Mouse (Mus musculus): Measurements from ENCODE around the gene Slc22a2. TPM values are rescaled to one million over a fixed set of nuclear protein-coding genes. Genes with fewer than 3 reads are reported as not detected.
"Not testable (repeated sequence)": the region's sequence is repeated elsewhere in the genome, so short reads cannot be mapped to it uniquely, and the experiment has no call there.

Slc22a2 gene
- not detected in 2 replicates for polyA plus RNA-seq (2016; fragmentation: Nextera tagmentation; extraction: Ambion mirVana)

DNA sequence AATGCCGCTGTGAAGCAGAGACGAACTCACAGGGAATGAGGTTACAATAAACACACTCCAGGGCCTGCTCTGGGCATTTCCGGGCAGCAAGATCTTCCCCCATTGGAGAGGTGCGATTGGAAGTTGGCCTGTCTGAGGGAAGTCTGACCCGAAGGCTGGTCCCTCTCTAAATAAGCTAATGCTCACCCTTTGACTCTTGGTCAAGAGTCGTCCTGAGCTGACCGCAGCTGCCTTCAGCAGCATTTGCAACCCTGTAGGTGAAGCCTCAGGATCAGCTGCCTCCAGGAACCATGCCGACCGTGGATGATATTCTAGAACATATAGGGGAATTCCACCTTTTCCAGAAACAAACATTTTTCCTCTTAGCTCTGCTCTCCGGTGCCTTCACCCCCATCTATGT lies at the start of gene Slc22a2:
Gene Slc22a2, plus strand, starts transcription at position 142 of the 400 bp plus-strand sequence.
- no peak for ATAC-seq (ENCODE audit: low FRiP score)
- H3K4me1 ChIP-seq: 0 out of 2 replicates have a peak, but pooled peaks cover 3% of the 10 kb centered on the region
- H3K4me2 ChIP-seq: no peak within 1 kb of the TSS
- no peaks in the 10 kb centered on the region for H3K36me3 ChIP-seq (replicated peaks)
- no peak within 1 kb of the TSS for H3K4me3 ChIP-seq (replicated peaks)
- H3K9ac ChIP-seq: no peak within 1 kb of the TSS
- H3K27me3 ChIP-seq: 0 out of 2 replicates have a peak, but pooled peaks cover 3% of the 10 kb centered on the region
- H3K27ac ChIP-seq: no peak within 1 kb of the TSS
- H3K9me3 ChIP-seq: no peaks in the 10 kb centered on the region
- whole genome bisulfite sequencing: 82% methylated on average over 10 of the region's 10 CpGs

GRCm38 (mm10) chr17:12534353-12535145 lies 49.4 kb upstream of the Slc22a2 start:
- WGBS: 62% methylated on average over 13 of the region's 13 CpGs
- no peak overlapping the region for H3K4me3 ChIP-seq (replicated peaks)
- ATAC-seq (ENCODE audit: low FRiP score): no peak; the same call in 1 of the 2 replicates

DNA sequence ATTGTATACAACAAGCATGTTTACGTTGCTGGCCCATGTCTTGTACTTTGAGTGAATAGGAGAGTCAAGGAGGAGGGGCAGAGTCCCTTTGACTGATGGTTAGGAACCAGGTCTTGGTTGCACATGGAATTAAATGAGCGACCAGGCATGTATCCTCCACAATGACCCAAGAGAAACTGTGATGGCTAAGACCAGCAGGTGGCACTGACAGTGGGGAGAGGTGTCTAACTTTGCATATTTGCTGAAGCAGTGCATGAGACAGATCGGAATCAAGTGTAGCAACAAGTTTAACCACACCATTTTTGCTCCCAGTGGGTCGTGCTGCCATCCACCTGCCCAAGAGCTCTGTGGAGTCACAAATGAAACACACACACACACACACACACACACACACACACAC lies 21.7 kb upstream of the Slc22a2 start:
- no peak overlapping the region for H3K4me2 ChIP-seq
- peaks cover 9% of the 10 kb centered on the region for H3K9me3 ChIP-seq
- WGBS: 88% methylated on average over 4 of the region's 4 CpGs
- H3K27ac ChIP-seq: no peak overlapping the region
- H3K9ac ChIP-seq: no peak overlapping the region
- no peak overlapping the region for H3K4me3 ChIP-seq (replicated peaks)
- no peaks in the 10 kb centered on the region for H3K27me3 ChIP-seq
- ATAC-seq (ENCODE audit: low FRiP score): no peak
- H3K4me1 ChIP-seq: no peaks in the 10 kb centered on the region
- no peaks in the 10 kb centered on the region for H3K36me3 ChIP-seq (replicated peaks)

More at GRCm38 (mm10) chr17:12534353-12535145, 49.4 kb upstream of the Slc22a2 start:
- no peak overlapping the region for H3K9ac ChIP-seq
- no peak overlapping the region for H3K4me2 ChIP-seq
- H3K36me3 ChIP-seq (replicated peaks): no peaks in the 10 kb centered on the region
- no peak overlapping the region for H3K27ac ChIP-seq
- H3K9me3 ChIP-seq: no peaks in the 10 kb centered on the region
- H3K27me3 ChIP-seq: peaks cover 2% of the 10 kb centered on the region; the same call in 1 of the 2 replicates
- H3K4me1 ChIP-seq: no peaks in the 10 kb centered on the region

GRCm38 (mm10) chr17:12564481-12565000 lies 19.4 kb upstream of the Slc22a2 start:
- not testable (repeated sequence) for H3K4me3 ChIP-seq (replicated peaks); H3K4me2 ChIP-seq; H3K27ac ChIP-seq; H3K4me1 ChIP-seq; H3K27me3 ChIP-seq; H3K9me3 ChIP-seq; H3K9ac ChIP-seq; ATAC-seq (ENCODE audit: low FRiP score); H3K36me3 ChIP-seq (replicated peaks)
- WGBS: 86% methylated on average over 6 of the region's 6 CpGs

DNA sequence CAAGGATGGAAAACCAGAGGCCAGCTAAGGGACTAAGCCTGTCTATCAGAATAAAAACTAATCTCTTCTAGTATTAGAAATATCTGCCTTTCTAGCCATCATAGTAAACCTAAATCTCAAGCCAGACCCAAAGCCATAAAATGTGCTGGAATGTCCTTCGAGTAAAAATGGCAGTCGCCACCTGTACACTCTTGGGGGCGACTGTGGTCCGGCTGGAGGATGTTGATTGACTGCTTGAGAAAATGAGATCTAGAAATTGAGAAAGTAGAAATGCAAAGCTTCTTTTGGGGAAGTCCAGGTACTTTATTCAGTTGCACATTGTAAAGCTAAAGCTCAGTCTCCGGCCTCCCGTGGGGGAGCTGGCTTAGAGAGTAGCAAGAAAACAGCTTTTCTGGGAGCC lies 18.5 kb upstream of the Slc22a2 start:
- H3K9me3 ChIP-seq: no peaks in the 10 kb centered on the region
- H3K4me2 ChIP-seq: no peak overlapping the region
- H3K4me3 ChIP-seq (replicated peaks): no peak overlapping the region
- H3K9ac ChIP-seq: no peak overlapping the region
- H3K27me3 ChIP-seq: no peaks in the 10 kb centered on the region
- no peak for ATAC-seq (ENCODE audit: low FRiP score)
- no peak overlapping the region for H3K27ac ChIP-seq
- WGBS: 96% methylated on average over 6 of the region's 6 CpGs
- no peaks in the 10 kb centered on the region for H3K4me1 ChIP-seq
- no peaks in the 10 kb centered on the region for H3K36me3 ChIP-seq (replicated peaks)

DNA sequence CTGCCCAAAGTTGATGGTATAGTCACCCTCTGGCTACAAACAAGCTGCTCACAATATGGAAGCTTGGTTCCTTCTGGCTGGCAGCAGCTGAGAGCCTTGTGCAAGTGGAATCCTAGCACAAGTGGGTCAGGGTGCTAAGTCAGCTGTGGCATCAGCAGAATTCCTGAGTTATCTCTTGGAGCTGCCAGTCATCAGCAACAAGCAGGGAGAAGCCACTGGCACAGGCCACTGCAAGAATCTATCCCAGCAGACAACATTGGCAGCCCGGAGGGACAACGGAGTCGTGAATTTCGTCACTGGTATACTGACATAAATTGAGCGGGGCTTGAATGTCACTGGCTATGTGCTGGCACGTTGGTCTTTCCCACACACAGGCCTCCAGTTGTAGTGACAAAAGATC lies 12.6 kb upstream of the Slc22a2 start:
- Histone ChIP-seq H3K4me1 (no peaks in the 10 kb centered on the region), H3K27ac (no peak overlapping the region), H3K4me2 (no peak overlapping the region), H3K9me3 (no peaks in the 10 kb centered on the region), H3K27me3 (no peaks in the 10 kb centered on the region), H3K9ac (no peak overlapping the region), H3K36me3 (replicated peaks) (no peaks in the 10 kb centered on the region), H3K4me3 (replicated peaks) (no peak overlapping the region)
- ATAC-seq (ENCODE audit: low FRiP score): no peak
- 84% methylated on average over 6 of the region's 6 CpGs for WGBS

DNA sequence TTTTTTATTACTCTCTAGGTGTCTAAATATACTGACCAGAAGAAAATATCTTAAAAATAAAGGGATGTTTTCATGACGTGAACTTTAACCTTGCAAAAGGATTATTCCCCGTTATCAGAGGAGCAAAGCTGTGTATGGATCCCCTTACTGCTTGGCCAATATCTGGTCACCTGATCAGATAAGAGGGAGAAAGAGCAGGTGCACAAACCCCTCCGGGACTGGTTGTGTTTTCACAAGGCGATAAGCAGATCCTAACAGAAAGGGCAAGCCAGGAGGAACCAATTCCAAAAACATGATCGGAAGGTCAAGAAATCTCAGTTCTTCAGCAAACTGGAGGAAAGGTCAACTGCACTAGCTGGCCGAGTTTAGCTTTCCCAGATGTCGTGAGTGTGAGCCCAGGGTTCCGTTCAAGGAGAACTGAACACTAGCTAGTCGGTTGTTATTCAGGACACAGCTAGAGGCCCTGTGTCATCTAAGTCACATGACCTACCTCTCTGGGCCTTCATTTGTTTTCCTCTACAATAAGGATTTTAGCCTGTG lies 11.9 kb upstream of the Slc22a2 start:
- Histone ChIP-seq H3K9ac (no peak overlapping the region), H3K4me2 (no peak overlapping the region), H3K4me3 (replicated peaks) (no peak overlapping the region), H3K36me3 (replicated peaks) (no peaks in the 10 kb centered on the region), H3K27ac (no peak overlapping the region), H3K4me1 (no peaks in the 10 kb centered on the region), H3K9me3 (no peaks in the 10 kb centered on the region), H3K27me3 (no peaks in the 10 kb centered on the region)
- WGBS: 79% methylated on average over 9 of the region's 9 CpGs
- ATAC-seq (ENCODE audit: low FRiP score): no peak

- 87% methylated on average over 6 of the region's 6 CpGs for WGBS
- no peak for ATAC-seq (ENCODE audit: low FRiP score)
- Histone ChIP-seq H3K4me3 (replicated peaks) (no peak overlapping the region), H3K27me3 (no peaks in the 10 kb centered on the region), H3K4me2 (no peak overlapping the region), H3K9ac (no peak overlapping the region), H3K27ac (no peak overlapping the region), H3K4me1 (no peaks in the 10 kb centered on the region), H3K36me3 (replicated peaks) (no peaks in the 10 kb centered on the region), H3K9me3 (no peaks in the 10 kb centered on the region)
Measured at GRCm38 (mm10) chr17:12575391-12575790, 8.5 kb upstream of the Slc22a2 start.

DNA sequence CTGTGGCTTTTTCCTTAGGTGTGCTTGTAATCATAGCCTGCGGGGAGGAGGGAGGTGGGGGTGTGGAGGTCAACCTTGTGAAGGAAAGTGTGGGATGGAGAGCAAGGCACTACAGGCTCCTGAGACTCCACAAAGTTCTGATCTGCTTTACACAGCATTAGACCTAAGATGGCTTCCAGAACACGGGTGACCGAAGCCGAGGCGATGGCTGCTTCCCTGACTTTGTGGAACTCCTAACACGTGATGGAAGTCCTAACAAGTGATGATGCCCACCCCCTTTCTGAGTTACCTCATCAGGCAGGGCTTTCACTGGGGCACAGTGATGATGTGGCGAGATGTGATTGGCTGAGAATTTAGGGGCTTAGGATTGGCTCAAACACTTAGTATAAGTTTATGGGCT lies 6.8 kb upstream of the Slc22a2 start:
- H3K36me3 ChIP-seq (replicated peaks): no peaks in the 10 kb centered on the region
- no peaks in the 10 kb centered on the region for H3K27me3 ChIP-seq
- H3K4me1 ChIP-seq: no peaks in the 10 kb centered on the region
- no peaks in the 10 kb centered on the region for H3K9me3 ChIP-seq
- WGBS: 92% methylated on average over 7 of the region's 7 CpGs
- H3K4me2 ChIP-seq: no peak overlapping the region
- no peak overlapping the region for H3K27ac ChIP-seq
- no peak overlapping the region for H3K4me3 ChIP-seq (replicated peaks)
- no peak overlapping the region for H3K9ac ChIP-seq
- no peak for ATAC-seq (ENCODE audit: low FRiP score)

DNA sequence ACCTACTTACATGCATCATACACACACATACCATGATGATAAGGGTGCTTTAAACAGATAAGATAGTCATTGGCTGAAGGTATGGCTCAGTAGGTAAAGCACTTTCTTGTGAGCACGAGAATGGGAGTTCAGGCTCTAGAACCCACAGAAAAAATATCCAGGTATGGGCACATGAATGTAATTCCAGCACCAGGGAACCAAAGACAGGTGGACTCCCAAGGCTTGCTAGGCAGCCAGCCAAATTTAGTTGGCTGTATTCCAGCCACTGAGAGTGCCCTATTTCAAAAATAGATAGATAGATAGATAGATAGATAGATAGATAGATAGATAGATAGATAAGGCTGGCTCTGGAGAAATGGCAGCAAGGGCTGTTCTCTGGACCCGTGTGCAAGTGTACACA lies 1.4 kb downstream of the Slc22a2 start:
- Histone ChIP-seq H3K9ac (no peak overlapping the region), H3K27ac (no peak overlapping the region), H3K9me3 (no peaks in the 10 kb centered on the region), H3K4me3 (replicated peaks) (no peak overlapping the region), H3K27me3 (0 out of 2 replicates have a peak, but pooled peaks cover 3% of the 10 kb centered on the region), H3K4me2 (no peak overlapping the region), H3K36me3 (replicated peaks) (no peaks in the 10 kb centered on the region), H3K4me1 (0 out of 2 replicates have a peak, but pooled peaks cover 3% of the 10 kb centered on the region)
- WGBS: 84% methylated on average over 2 of the region's 2 CpGs
- no peak for ATAC-seq (ENCODE audit: low FRiP score)

DNA sequence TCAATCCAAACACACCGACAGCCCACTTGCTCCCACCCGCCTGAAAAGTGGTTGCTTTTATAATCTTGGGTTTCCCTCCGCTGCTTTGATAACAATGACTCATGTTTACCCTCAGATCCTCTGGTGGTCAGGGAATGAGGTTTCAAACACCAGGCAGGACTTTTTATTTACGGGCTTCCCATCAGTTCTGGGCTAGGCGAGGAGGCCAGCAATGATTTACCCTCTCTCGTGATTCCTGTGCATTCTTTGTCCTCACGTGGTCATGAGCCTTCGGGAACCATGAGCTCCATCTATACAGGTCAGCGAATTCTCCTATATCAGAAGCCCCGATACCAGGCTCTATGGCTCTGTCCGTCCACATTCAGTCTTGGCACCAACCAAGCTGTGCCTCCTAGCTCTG lies 3.0 kb downstream of the Slc22a2 start:
- Histone ChIP-seq H3K4me3 (replicated peaks) (no peak overlapping the region), H3K9me3 (no peaks in the 10 kb centered on the region), H3K4me1 (0 out of 2 replicates have a peak, but pooled peaks cover 3% of the 10 kb centered on the region), H3K9ac (no peak overlapping the region), H3K4me2 (no peak overlapping the region), H3K27ac (no peak overlapping the region), H3K27me3 (0 out of 2 replicates have a peak, but pooled peaks cover 3% of the 10 kb centered on the region), H3K36me3 (replicated peaks) (no peaks in the 10 kb centered on the region)
- WGBS: 84% methylated on average over 11 of the region's 11 CpGs
- no peak for ATAC-seq (ENCODE audit: low FRiP score)

DNA sequence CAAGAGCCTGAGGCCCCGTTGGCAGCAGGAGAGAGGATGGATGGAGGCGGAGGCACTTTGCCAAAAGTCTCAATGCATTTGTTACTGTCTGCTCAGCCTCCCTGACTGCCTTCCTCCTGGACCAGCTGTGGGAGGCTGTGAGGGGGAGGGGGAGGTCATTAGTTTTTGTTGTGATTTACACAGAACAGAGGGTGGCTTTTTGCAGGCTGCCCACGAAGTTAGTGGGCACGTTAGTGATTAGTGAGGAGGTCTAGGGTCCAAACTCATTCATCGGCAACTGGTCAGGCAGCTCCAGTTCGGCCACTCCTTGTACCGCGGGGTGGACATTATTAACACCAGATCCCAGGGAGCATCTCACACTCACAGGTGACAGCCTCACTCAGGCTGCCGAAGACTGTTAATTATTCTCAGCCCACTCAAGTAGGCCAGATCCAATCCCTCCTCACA lies 4.9 kb downstream of the Slc22a2 start:
- ATAC-seq (ENCODE audit: low FRiP score): no peak
- Histone ChIP-seq H3K4me2 (no peak overlapping the region), H3K4me3 (replicated peaks) (no peak overlapping the region), H3K36me3 (replicated peaks) (no peaks in the 10 kb centered on the region), H3K4me1 (0 out of 2 replicates have a peak, but pooled peaks cover 3% of the 10 kb centered on the region), H3K9me3 (no peaks in the 10 kb centered on the region), H3K9ac (no peak overlapping the region), H3K27ac (no peak overlapping the region), H3K27me3 (0 out of 2 replicates have a peak, but pooled peaks cover 3% of the 10 kb centered on the region)
- 62% methylated on average over 9 of the region's 9 CpGs for WGBS

Measured in forebrain, embryonic 12.5 days (tissue).